Mouse (Mus musculus): ENCODE measurements around the gene Cd248. TPM values are rescaled to one million over a fixed set of nuclear protein-coding genes. Genes with fewer than 3 reads are reported as not detected.
A peak's percentile ranks its signal among the peaks of the same experiment; 100 is the strongest.

Cd248 gene
- polyA plus RNA-seq, 1 experiment from 2014 or later: 23.0 TPM

- no peaks in the 10 kb centered on the region for H3K4me1 ChIP-seq (replicated peaks; ENCODE audit: control insufficient read depth, insufficient read depth, low read length)
- H3K27ac ChIP-seq (ENCODE audit: low read depth, low read length): peak overlapping the region; percentile 52; the same call in 1 of the 2 replicates
- no peak for TF ChIP-seq CTCF (IDR thresholded peaks at IDR 0.05; ENCODE audit: low read depth)
- peak overlapping the region; percentile 67 for H3K4me2 ChIP-seq (replicated peaks; ENCODE audit: low read depth)
- H3K9me3 ChIP-seq (ENCODE audit: control insufficient read depth): no peaks in the 10 kb centered on the region
- no peak for ATAC-seq
- H3K36me3 ChIP-seq (ENCODE audit: control insufficient read depth, insufficient read depth): no peaks in the 10 kb centered on the region
- peak overlapping the region; percentile 50; the same call in 1 of the 2 replicates for H3K4me3 ChIP-seq (ENCODE audit: low read depth, low read length)
- WGBS: 8% methylated on average over 15 of the region's 15 CpGs
- no peak overlapping the region for H3K9ac ChIP-seq (ENCODE audit: low read depth, low read length)
- peaks cover 33% of the 10 kb centered on the region for H3K27me3 ChIP-seq (replicated peaks; ENCODE audit: control insufficient read depth, insufficient read depth, low read length)
Measured at GRCm38 (mm10) chr19:5067040-5067799, 658 bp upstream of the Cd248 start.

- 31% methylated on average over 21 of the region's 21 CpGs for WGBS
- Histone ChIP-seq H3K27me3 (replicated peaks; ENCODE audit: control insufficient read depth, insufficient read depth, low read length) (peaks cover 33% of the 10 kb centered on the region), H3K4me1 (replicated peaks; ENCODE audit: control insufficient read depth, insufficient read depth, low read length) (no peaks in the 10 kb centered on the region), H3K4me3 (ENCODE audit: low read depth, low read length) (peak overlapping the region; percentile 50), H3K36me3 (ENCODE audit: control insufficient read depth, insufficient read depth) (no peaks in the 10 kb centered on the region), H3K9me3 (ENCODE audit: control insufficient read depth) (no peaks in the 10 kb centered on the region), H3K9ac (ENCODE audit: low read depth, low read length) (peak overlapping the region; percentile 51), H3K27ac (ENCODE audit: low read depth, low read length) (no peak overlapping the region), H3K4me2 (replicated peaks; ENCODE audit: low read depth) (peak overlapping the region; percentile 67)
- no peak for ATAC-seq
- peak; percentile 28; the same call in 1 of the 2 replicates for TF ChIP-seq CTCF (IDR thresholded peaks at IDR 0.05; ENCODE audit: low read depth)
Measured at GRCm38 (mm10) chr19:5068570-5069234, 824 bp downstream of the Cd248 start.

- no peak for ATAC-seq
- Histone ChIP-seq H3K36me3 (ENCODE audit: control insufficient read depth, insufficient read depth) (no peaks in the 10 kb centered on the region), H3K9ac (ENCODE audit: low read depth, low read length) (no peak overlapping the region), H3K27ac (ENCODE audit: low read depth, low read length) (no peak overlapping the region), H3K4me3 (ENCODE audit: low read depth, low read length) (peak overlapping the region; percentile 3; the same call in 1 of the 2 replicates), H3K9me3 (ENCODE audit: control insufficient read depth) (no peaks in the 10 kb centered on the region), H3K27me3 (replicated peaks; ENCODE audit: control insufficient read depth, insufficient read depth, low read length) (peaks cover 33% of the 10 kb centered on the region), H3K4me1 (replicated peaks; ENCODE audit: control insufficient read depth, insufficient read depth, low read length) (no peaks in the 10 kb centered on the region), H3K4me2 (replicated peaks; ENCODE audit: low read depth) (peak overlapping the region; percentile 67)
- no peak for TF ChIP-seq CTCF (IDR thresholded peaks at IDR 0.05; ENCODE audit: low read depth)
- WGBS: 73% methylated on average over 5 of the region's 5 CpGs
Measured at GRCm38 (mm10) chr19:5069486-5069885, 1.6 kb downstream of the Cd248 start.

GRCm38 (mm10) chr19:5069978-5070377 lies 2.1 kb downstream of the Cd248 start:
- 76% methylated on average over 7 of the region's 7 CpGs for WGBS
- Histone ChIP-seq H3K4me1 (replicated peaks; ENCODE audit: control insufficient read depth, insufficient read depth, low read length) (no peaks in the 10 kb centered on the region), H3K9me3 (ENCODE audit: control insufficient read depth) (no peaks in the 10 kb centered on the region), H3K9ac (ENCODE audit: low read depth, low read length) (no peak overlapping the region), H3K4me3 (ENCODE audit: low read depth, low read length) (no peak overlapping the region), H3K4me2 (replicated peaks; ENCODE audit: low read depth) (peak overlapping the region; percentile 65), H3K27me3 (replicated peaks; ENCODE audit: control insufficient read depth, insufficient read depth, low read length) (peaks cover 33% of the 10 kb centered on the region), H3K27ac (ENCODE audit: low read depth, low read length) (no peak overlapping the region), H3K36me3 (ENCODE audit: control insufficient read depth, insufficient read depth) (no peaks in the 10 kb centered on the region)
- ATAC-seq: no peak
- no peak for TF ChIP-seq CTCF (IDR thresholded peaks at IDR 0.05; ENCODE audit: low read depth)

- Histone ChIP-seq H3K4me3 (ENCODE audit: low read depth, low read length) (peak overlapping the region; percentile 38), H3K36me3 (ENCODE audit: control insufficient read depth, insufficient read depth) (no peaks in the 10 kb centered on the region), H3K9me3 (ENCODE audit: control insufficient read depth) (no peaks in the 10 kb centered on the region), H3K9ac (ENCODE audit: low read depth, low read length) (no peak overlapping the region), H3K27ac (ENCODE audit: low read depth, low read length) (no peak overlapping the region), H3K4me2 (replicated peaks; ENCODE audit: low read depth) (peak overlapping the region; percentile 65), H3K27me3 (replicated peaks; ENCODE audit: control insufficient read depth, insufficient read depth, low read length) (peaks cover 33% of the 10 kb centered on the region), H3K4me1 (replicated peaks; ENCODE audit: control insufficient read depth, insufficient read depth, low read length) (no peaks in the 10 kb centered on the region)
- ATAC-seq: no peak
- 18% methylated on average over 11 of the region's 11 CpGs for WGBS
- no peak for TF ChIP-seq CTCF (IDR thresholded peaks at IDR 0.05; ENCODE audit: low read depth)
Measured at GRCm38 (mm10) chr19:5071077-5071476, 3.2 kb downstream of the Cd248 start.

- H3K4me1 ChIP-seq (replicated peaks; ENCODE audit: control insufficient read depth, insufficient read depth, low read length): no peaks in the 10 kb centered on the region
- H3K27ac ChIP-seq (ENCODE audit: low read depth, low read length): peak overlapping the region; percentile 63
- H3K36me3 ChIP-seq (ENCODE audit: control insufficient read depth, insufficient read depth): no peaks in the 10 kb centered on the region
- TF ChIP-seq CTCF (IDR thresholded peaks at IDR 0.05; ENCODE audit: low read depth): no peak
- H3K9ac ChIP-seq (ENCODE audit: low read depth, low read length): 0 out of 2 replicates have a peak overlapping the region, but pooled peaks have one; percentile 4
- peak overlapping the region; percentile 38 for H3K4me3 ChIP-seq (ENCODE audit: low read depth, low read length)
- H3K27me3 ChIP-seq (replicated peaks; ENCODE audit: control insufficient read depth, insufficient read depth, low read length): peaks cover 32% of the 10 kb centered on the region
- H3K4me2 ChIP-seq (replicated peaks; ENCODE audit: low read depth): peak overlapping the region; percentile 65
- 2% methylated on average over 40 of the region's 40 CpGs for WGBS
- H3K9me3 ChIP-seq (ENCODE audit: control insufficient read depth): no peaks in the 10 kb centered on the region
- peak; percentile 77 for ATAC-seq
Measured at GRCm38 (mm10) chr19:5071545-5072369, 3.9 kb downstream of the Cd248 start.

Data from intestine, postnatal 0 days (tissue).